In the genomic region with DNA sequence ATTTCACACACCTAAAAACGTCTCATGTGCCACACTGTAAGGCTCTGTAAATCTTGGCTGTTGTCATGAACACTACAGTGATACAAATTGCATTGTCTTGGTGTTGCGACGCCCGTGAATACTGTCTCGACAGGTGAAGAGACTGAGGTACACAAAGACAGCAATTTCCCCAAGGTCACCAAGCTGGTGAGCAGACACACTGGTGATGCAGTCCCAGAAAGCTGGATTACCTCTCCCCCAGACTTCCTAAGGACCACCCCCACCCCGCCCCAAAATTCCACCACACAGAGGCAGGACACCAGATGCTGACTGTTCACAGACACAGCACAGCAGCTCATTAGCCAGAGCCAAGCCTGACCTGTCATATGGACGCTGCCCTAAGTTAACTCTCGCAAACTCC, we compare ENCODE assay signal across 30 mouse cellular contexts. TPM values are rescaled to one million over a fixed set of nuclear protein-coding genes. Genes with fewer than 3 reads are reported as not detected.
DNase-seq lines count a peak whose midpoint lies in the region; ATAC-seq and TF ChIP-seq lines count a peak whose summit lies in the region.
"Had no signal": no experiment of that assay in that cellular context is flagged by ENCODE, and none has a peak within 500 bp of the region (broad histone marks: within the 10 kb centered on the region; RNA-seq: fewer than 3 reads in every experiment).

No protein-coding gene starts in this region.

- H3K4me2 ChIP-seq in heart, embryonic 14.5 days (ENCODE audit: low read length): 0 out of 2 replicates have a peak overlapping the region, but pooled peaks have one; percentile 9
- no peak overlapping the region for H3K4me2 ChIP-seq in lung, postnatal 0 days (replicated peaks; ENCODE audit: low read depth, low read length)
- H3K4me2 ChIP-seq: embryonic facial prominence, embryonic 15.5 days; forebrain, embryonic 12.5 days; intestine, embryonic 15.5 days; limb, embryonic 13.5 days; liver, embryonic 11.5 days; midbrain, embryonic 11.5 days; neural tube, embryonic 13.5 days had no signal

- ATAC-seq in heart, embryonic 14.5 days (ENCODE audit: insufficient number of reproducible peaks, insufficient read depth, low FRiP score, low read depth): no peak
- no peak for ATAC-seq in lung, postnatal 0 days
- ATAC-seq: forebrain, postnatal 0 days; hindbrain, postnatal 0 days; intestine, embryonic 15.5 days; midbrain, embryonic 16.5 days; Patski had no signal

- intact Hi-C loops in heart, postnatal 10 days (cut with DNase I): loop anchor here (5.0 kb wide), 1 partner anchor 37 kb away; no protein-coding TSS in a partner anchor

- H3K36me3 ChIP-seq in heart, embryonic 14.5 days (ENCODE audit: control insufficient read depth, insufficient read depth, low read length): no peaks in the 10 kb centered on the region
- no peaks in the 10 kb centered on the region for H3K36me3 ChIP-seq in lung, postnatal 0 days (ENCODE audit: insufficient read depth, low read length)
- H3K36me3 ChIP-seq: embryonic facial prominence, embryonic 15.5 days; forebrain, embryonic 12.5 days; intestine, embryonic 15.5 days; limb, embryonic 13.5 days had no signal

- peak; percentile 18 for DNase-seq in embryo, embryonic 10 days (ENCODE audit: low spot score)
- no peak for DNase-seq in embryo, embryonic 11 days
- no peak for DNase-seq in heart, postnatal 10 days
- peak; percentile 43 for DNase-seq in lung, postnatal 0 days (ENCODE audit: low spot score)
- DNase-seq in lung, adult 18-20 months: no peak
- peak; percentile 70 for DNase-seq in R1 (ENCODE audit: low read depth, low spot score)
- DNase-seq: adrenal gland, postnatal 14 days; cerebellum, adult 11 months; cerebellum, adult 9-11 months; forebrain, postnatal 0 days; kidney, adult 2 months; kidney, postnatal 36 days; right cerebral cortex, postnatal 4 days; thymus, adult 18-20 months; thymus, postnatal 25 days had no signal

- no peak overlapping the region; a peak in 1 of 4 replicates for H3K27ac ChIP-seq in heart, embryonic 14.5 days (replicated peaks in 1 of 2; ENCODE audit: control insufficient read depth in 1 of 2, insufficient read depth in 1 of 2, low read depth in 2 of 2, low read length in 2 of 2)
- no peak overlapping the region for H3K27ac ChIP-seq in lung, postnatal 0 days (ENCODE audit: low read length)
- H3K27ac ChIP-seq: embryonic facial prominence, embryonic 10.5 days; embryonic facial prominence, embryonic 15.5 days; forebrain, embryonic 12.5 days; hindbrain, embryonic 10.5 days; hindbrain, postnatal 0 days; intestine, embryonic 15.5 days; layer of hippocampus, adult 2 months; limb, embryonic 13.5 days; neural tube, embryonic 13.5 days; stomach, postnatal 0 days had no signal

- no peaks in the 10 kb centered on the region for H3K9me3 ChIP-seq in heart, embryonic 14.5 days (ENCODE audit: control insufficient read depth, low read length)
- no peaks in the 10 kb centered on the region for H3K9me3 ChIP-seq in lung, postnatal 0 days (ENCODE audit: low read length)
- H3K9me3 ChIP-seq: embryonic facial prominence, embryonic 10.5 days; embryonic facial prominence, embryonic 15.5 days; forebrain, embryonic 12.5 days; hindbrain, embryonic 10.5 days; intestine, embryonic 15.5 days; limb, embryonic 13.5 days; neural tube, embryonic 13.5 days had no signal

- H3K27me3 ChIP-seq in heart, embryonic 14.5 days (ENCODE audit: control insufficient read depth, insufficient read depth, low read length): no peaks in the 10 kb centered on the region
- no peaks in the 10 kb centered on the region for H3K27me3 ChIP-seq in lung, postnatal 0 days (replicated peaks; ENCODE audit: insufficient read depth, low read length)
- H3K27me3 ChIP-seq: embryonic facial prominence, embryonic 15.5 days; intestine, embryonic 15.5 days; Patski had no signal

- H3K4me1 ChIP-seq in heart, embryonic 14.5 days (ENCODE audit: control insufficient read depth in 2 of 2, insufficient read depth in 2 of 2, low read length in 2 of 2): peaks cover 20 to 39% of the 10 kb centered on the region in 2 experiments
- H3K4me1 ChIP-seq in lung, postnatal 0 days (ENCODE audit: insufficient read depth, low read depth, low read length): peaks cover 4% of the 10 kb centered on the region; the same call in 1 of the 2 replicates

- TF ChIP-seq EP300 in lung, postnatal 0 days (IDR thresholded peaks at IDR 0.05): no peak

- 58% methylated on average over 8 of the region's 8 CpGs for WGBS in heart, embryonic 14.5 days
- WGBS in lung, postnatal 0 days: 58% methylated on average over 8 of the region's 8 CpGs

- H3K9ac ChIP-seq in heart, embryonic 14.5 days (ENCODE audit: low read length): no peak overlapping the region
- H3K9ac ChIP-seq in lung, postnatal 0 days (replicated peaks; ENCODE audit: low read depth): no peak overlapping the region
- H3K9ac ChIP-seq: embryonic facial prominence, embryonic 15.5 days; forebrain, embryonic 12.5 days; forebrain, postnatal 0 days; intestine, embryonic 15.5 days; limb, embryonic 13.5 days; neural tube, embryonic 13.5 days had no signal

- no peak overlapping the region for H3K4me3 ChIP-seq in heart, embryonic 14.5 days (ENCODE audit: control insufficient read depth in 1 of 2, insufficient read depth in 1 of 2, low read depth in 1 of 2, low read length in 2 of 2)
- no peak overlapping the region for H3K4me3 ChIP-seq in lung, postnatal 0 days (ENCODE audit: low read depth, low read length)
- H3K4me3 ChIP-seq: embryonic facial prominence, embryonic 10.5 days; embryonic facial prominence, embryonic 15.5 days; forebrain, embryonic 12.5 days; hindbrain, embryonic 10.5 days; intestine, embryonic 15.5 days; layer of hippocampus, adult 2 months; limb, embryonic 13.5 days; neural tube, embryonic 13.5 days had no signal

- TF ChIP-seq CTCF in lung, postnatal 0 days (IDR thresholded peaks at IDR 0.05): no peak

RNA-seq across cellular contexts. Expression of gene Tex2, which starts 3.5 kb away (rescaled TPM):
- polyA plus RNA-seq in heart, embryonic 14.5 days (2014; fragmentation: Nextera tagmentation; extraction: Ambion mirVana): 13.5 and 14.4 TPM in 2 replicates
- 10 to 100 TPM; 40.1 to 40.3 TPM for total RNA-seq in heart, postnatal 10 days (2021)
- polyA plus RNA-seq in lung, postnatal 0 days (2015; fragmentation: Nextera tagmentation; extraction: Ambion mirVana): 8.9 and 9.6 TPM in 2 replicates

Comparison
In these comparisons a context has a peak if more than half of its experiments do, and no peak if none do; other contexts are left out.
1. DNase-seq: peak in embryo, embryonic 10 days (single experiment), lung, postnatal 0 days (single experiment) and R1 (single experiment); none in embryo, embryonic 11 days (single experiment), heart, postnatal 10 days (0 of 2) and lung, adult 18-20 months (0 of 2).